Mouse (Mus musculus): ENCODE data around the gene Eif4h.

DNA sequence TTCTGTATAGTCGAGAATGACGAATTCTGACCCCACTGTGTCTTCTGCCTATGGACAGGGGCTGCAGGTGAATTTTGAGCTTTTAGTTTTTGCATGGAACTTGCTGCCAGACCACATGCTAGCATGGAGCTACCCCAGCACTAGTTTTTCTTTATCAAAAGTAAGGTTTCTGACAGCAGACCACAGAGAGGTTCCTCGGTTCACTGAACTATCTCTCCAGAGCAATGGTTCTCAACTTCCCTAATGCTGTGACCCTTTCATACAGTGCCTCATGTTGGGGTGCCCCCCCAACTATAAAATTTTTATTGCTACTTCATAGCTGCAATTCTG lies 55.4 kb downstream of the Eif4h start:
- no peak for TF ChIP-seq MYOD1 (IDR thresholded peaks at IDR 0.05; ENCODE audit: control insufficient read depth in 1 of 3, insufficient read length in 2 of 3, low read depth in 2 of 3)
- TF ChIP-seq USF1 (IDR thresholded peaks at IDR 0.05; ENCODE audit: low read depth) = no peak
- TF ChIP-seq MYOG (IDR thresholded peaks at IDR 0.05; ENCODE audit: control insufficient read depth in 1 of 3, insufficient read depth in 1 of 3, insufficient read length in 2 of 3, low read depth in 2 of 3) = no peak
- no peak for TF ChIP-seq TCF12 (IDR thresholded peaks at IDR 0.05; ENCODE audit: insufficient read depth, poor library complexity, severe bottlenecking)
- no peak for TF ChIP-seq POLR2AphosphoS2 (IDR thresholded peaks at IDR 0.05; ENCODE audit: insufficient read length, low read depth)
- TF ChIP-seq POLR2A (IDR thresholded peaks at IDR 0.05; ENCODE audit: insufficient read length, low read depth) = no peak
- no peak for TF ChIP-seq MAX (IDR thresholded peaks at IDR 0.05; ENCODE audit: low read depth)
- no peak for TF ChIP-seq REST (IDR thresholded peaks at IDR 0.05; ENCODE audit: insufficient read depth, insufficient read length)
- no peak for TF ChIP-seq E2F4 (IDR thresholded peaks at IDR 0.05; ENCODE audit: insufficient read depth)
